9 mouse cellular contexts compared by ENCODE assay signal in genomic region chr7:75910652-75911035, GRCm38 (mm10).
A peak's percentile ranks its signal among the peaks of the same experiment; 100 is the strongest.
DNase-seq lines count a peak whose midpoint lies in the region; ATAC-seq lines count a peak whose summit lies in the region.
"Had no signal": no experiment of that assay in that cellular context is flagged by ENCODE, and none has a peak within 500 bp of the region (broad histone marks: within the 10 kb centered on the region; RNA-seq: fewer than 3 reads in every experiment).

No protein-coding gene starts in this region.

- DNase-seq in kidney, postnatal 36 days, result no peak
- DNase-seq in right cerebral cortex, postnatal 14 days, result no peak
- no peak for DNase-seq in gastrocnemius, adult 8-10 months (ENCODE audit: low spot score in 2 of 2)
- no peak for DNase-seq in urinary bladder, adult 18-20 months (ENCODE audit: low spot score in 2 of 2)

- 0 out of 2 replicates have a peak, but pooled peaks cover 5% of the 10 kb centered on the region for H3K4me1 ChIP-seq in kidney, embryonic 16.5 days (ENCODE audit: insufficient read depth, low read length)
- H3K4me1 ChIP-seq in embryonic facial prominence, embryonic 15.5 days, result no peaks in the 10 kb centered on the region
- H3K4me1 ChIP-seq in hindbrain, embryonic 16.5 days (ENCODE audit: control insufficient read depth, insufficient read depth, low read depth, low read length), result no peaks in the 10 kb centered on the region; the same call in none of the 2 replicates
- H3K4me1 ChIP-seq in neural tube, embryonic 14.5 days (ENCODE audit: control insufficient read depth, insufficient read depth, low read length), result 0 out of 2 replicates have a peak, but pooled peaks cover 7% of the 10 kb centered on the region

- 66% methylated on average over 8 of the region's 8 CpGs for WGBS in kidney, embryonic 16.5 days
- WGBS in embryonic facial prominence, embryonic 15.5 days, result 78% methylated on average over 8 of the region's 8 CpGs
- WGBS in hindbrain, embryonic 16.5 days, result 69% methylated on average over 8 of the region's 8 CpGs
- 83% methylated on average over 8 of the region's 8 CpGs for WGBS in neural tube, embryonic 14.5 days

- H3K4me2 ChIP-seq in kidney, embryonic 16.5 days (replicated peaks; ENCODE audit: low read depth, low read length), result peak overlapping the region; percentile 58
- peak overlapping the region; percentile 44; the same call in 1 of the 2 replicates for H3K4me2 ChIP-seq in embryonic facial prominence, embryonic 15.5 days (replicated peaks)
- peak overlapping the region; percentile 50 for H3K4me2 ChIP-seq in hindbrain, embryonic 16.5 days (ENCODE audit: low read length)
- H3K4me2 ChIP-seq in neural tube, embryonic 14.5 days (ENCODE audit: low read depth, low read length), result peak overlapping the region; percentile 41

- no peaks in the 10 kb centered on the region for H3K9me3 ChIP-seq in kidney, embryonic 16.5 days (ENCODE audit: low read length)
- H3K9me3 ChIP-seq in embryonic facial prominence, embryonic 15.5 days (replicated peaks), result no peaks in the 10 kb centered on the region
- H3K9me3 ChIP-seq in hindbrain, embryonic 16.5 days (ENCODE audit: control insufficient read depth, low read length), result no peaks in the 10 kb centered on the region
- no peaks in the 10 kb centered on the region for H3K9me3 ChIP-seq in neural tube, embryonic 14.5 days (ENCODE audit: control insufficient read depth, low read length)

- H3K36me3 ChIP-seq in kidney, embryonic 16.5 days (ENCODE audit: insufficient read depth, low read length), result no peaks in the 10 kb centered on the region
- no peaks in the 10 kb centered on the region for H3K36me3 ChIP-seq in embryonic facial prominence, embryonic 15.5 days
- H3K36me3 ChIP-seq in hindbrain, embryonic 16.5 days (ENCODE audit: control insufficient read depth, insufficient read depth, low read length), result no peaks in the 10 kb centered on the region
- no peaks in the 10 kb centered on the region for H3K36me3 ChIP-seq in neural tube, embryonic 14.5 days (ENCODE audit: control insufficient read depth, insufficient read depth, low read length)

- no peak for ATAC-seq in kidney, embryonic 16.5 days (ENCODE audit: low FRiP score, low TSS enrichment)
- no peak for ATAC-seq in embryonic facial prominence, embryonic 15.5 days (ENCODE audit: insufficient number of reproducible peaks, low FRiP score, low TSS enrichment, low read depth)
- ATAC-seq in hindbrain, embryonic 16.5 days, result no peak
- ATAC-seq in neural tube, embryonic 14.5 days (ENCODE audit: low read depth), result peak; percentile 2; the same call in 1 of the 2 replicates

- H3K27me3 ChIP-seq in kidney, embryonic 16.5 days (ENCODE audit: insufficient read depth, low read length), result no peaks in the 10 kb centered on the region
- H3K27me3 ChIP-seq in embryonic facial prominence, embryonic 15.5 days, result no peaks in the 10 kb centered on the region
- H3K27me3 ChIP-seq in hindbrain, embryonic 16.5 days (replicated peaks; ENCODE audit: control insufficient read depth, insufficient read depth, low read length), result no peaks in the 10 kb centered on the region
- H3K27me3 ChIP-seq in neural tube, embryonic 14.5 days (ENCODE audit: control insufficient read depth, insufficient read depth, low read length), result no peaks in the 10 kb centered on the region

- no peak overlapping the region for H3K27ac ChIP-seq in kidney, embryonic 16.5 days (ENCODE audit: low read length)
- no peak overlapping the region for H3K27ac ChIP-seq in embryonic facial prominence, embryonic 15.5 days (replicated peaks)
- peak overlapping the region; percentile 26 for H3K27ac ChIP-seq in hindbrain, embryonic 16.5 days (ENCODE audit: low read depth, low read length)
- peak overlapping the region; percentile 57; the same call in 1 of the 2 replicates for H3K27ac ChIP-seq in neural tube, embryonic 14.5 days (ENCODE audit: low read depth, low read length)
- H3K27ac ChIP-seq: liver, embryonic 14.5 days had no signal

- no peak overlapping the region; the same call in 1 of the 2 replicates for H3K4me3 ChIP-seq in kidney, embryonic 16.5 days (ENCODE audit: low read length)
- no peak overlapping the region for H3K4me3 ChIP-seq in embryonic facial prominence, embryonic 15.5 days (replicated peaks)
- H3K4me3 ChIP-seq in hindbrain, embryonic 16.5 days (ENCODE audit: low read length), result no peak overlapping the region; the same call in 1 of the 2 replicates
- H3K4me3 ChIP-seq in neural tube, embryonic 14.5 days (ENCODE audit: low read depth, low read length), result no peak overlapping the region; the same call in 1 of the 2 replicates

- no peak overlapping the region; the same call in 1 of the 2 replicates for H3K9ac ChIP-seq in kidney, embryonic 16.5 days (replicated peaks; ENCODE audit: low read length)
- no peak overlapping the region for H3K9ac ChIP-seq in embryonic facial prominence, embryonic 15.5 days
- peak overlapping the region; percentile 19; the same call in 1 of the 2 replicates for H3K9ac ChIP-seq in hindbrain, embryonic 16.5 days (ENCODE audit: low read depth, low read length)
- H3K9ac ChIP-seq in neural tube, embryonic 14.5 days (replicated peaks; ENCODE audit: low read depth, low read length), result peak overlapping the region; percentile 37; the same call in 1 of the 2 replicates
- H3K9ac ChIP-seq: liver, embryonic 14.5 days had no signal

Comparison
In these comparisons a context has a peak if more than half of its experiments do, and no peak if none do; other contexts are left out.
1. H3K27ac ChIP-seq: peak in hindbrain, embryonic 16.5 days (single experiment) and neural tube, embryonic 14.5 days (single experiment); none in kidney, embryonic 16.5 days (single experiment) and embryonic facial prominence, embryonic 15.5 days (single experiment).
2. H3K9ac ChIP-seq: peak in hindbrain, embryonic 16.5 days (single experiment) and neural tube, embryonic 14.5 days (single experiment); none in kidney, embryonic 16.5 days (single experiment) and embryonic facial prominence, embryonic 15.5 days (single experiment).
3. Peak in every context shown above with its lines, with median percentiles within 50 percentile points of each other: H3K4me2 ChIP-seq.